Mouse (Mus musculus): ENCODE measurements around the gene 4930426L09Rik. TPM values are rescaled to one million over a fixed set of nuclear protein-coding genes. Genes with fewer than 3 reads are reported as not detected.

4930426L09Rik gene
- polyA plus RNA-seq, 1 experiment from 2014 or later: 0.53 TPM

- Histone ChIP-seq H3K27me3 (ENCODE audit: control insufficient read depth, insufficient read depth, low read depth, low read length) (no peaks in the 10 kb centered on the region), H3K36me3 (ENCODE audit: control insufficient read depth, insufficient read depth, low read length) (no peaks in the 10 kb centered on the region), H3K4me1 (ENCODE audit: control insufficient read depth, insufficient read depth, low read length) (no peaks in the 10 kb centered on the region), H3K4me3 (ENCODE audit: low read depth, low read length) (no peak overlapping the region), H3K9me3 (replicated peaks; ENCODE audit: control insufficient read depth, low read length, poor library complexity, severe bottlenecking) (no peaks in the 10 kb centered on the region), H3K9ac (ENCODE audit: low read depth, low read length) (no peak overlapping the region), H3K27ac (ENCODE audit: low read length) (no peak overlapping the region), H3K4me2 (ENCODE audit: low read length) (no peak overlapping the region)
- WGBS: 89% methylated on average over 6 of the region's 6 CpGs
- ATAC-seq: no peak
Observed at GRCm38 (mm10) chr2:19011443-19011842, 13.3 kb downstream of the 4930426L09Rik start.

GRCm38 (mm10) chr2:19016348-19016747, 18.2 kb downstream of the 4930426L09Rik start:
- Histone ChIP-seq H3K27ac (ENCODE audit: low read length) (no peak overlapping the region), H3K4me2 (ENCODE audit: low read length) (no peak overlapping the region), H3K9ac (ENCODE audit: low read depth, low read length) (no peak overlapping the region), H3K4me3 (ENCODE audit: low read depth, low read length) (no peak overlapping the region), H3K4me1 (ENCODE audit: control insufficient read depth, insufficient read depth, low read length) (no peaks in the 10 kb centered on the region), H3K36me3 (ENCODE audit: control insufficient read depth, insufficient read depth, low read length) (no peaks in the 10 kb centered on the region), H3K27me3 (ENCODE audit: control insufficient read depth, insufficient read depth, low read depth, low read length) (no peaks in the 10 kb centered on the region), H3K9me3 (replicated peaks; ENCODE audit: control insufficient read depth, low read length, poor library complexity, severe bottlenecking) (no peaks in the 10 kb centered on the region)
- WGBS: 93% methylated on average over 5 of the region's 5 CpGs
- no peak for ATAC-seq

- Histone ChIP-seq H3K4me1 (ENCODE audit: control insufficient read depth, insufficient read depth, low read length) (no peaks in the 10 kb centered on the region), H3K9me3 (replicated peaks; ENCODE audit: control insufficient read depth, low read length, poor library complexity, severe bottlenecking) (no peaks in the 10 kb centered on the region), H3K4me2 (ENCODE audit: low read length) (no peak overlapping the region), H3K9ac (ENCODE audit: low read depth, low read length) (no peak overlapping the region), H3K27ac (ENCODE audit: low read length) (no peak overlapping the region), H3K36me3 (ENCODE audit: control insufficient read depth, insufficient read depth, low read length) (no peaks in the 10 kb centered on the region), H3K27me3 (ENCODE audit: control insufficient read depth, insufficient read depth, low read depth, low read length) (no peaks in the 10 kb centered on the region), H3K4me3 (ENCODE audit: low read depth, low read length) (no peak overlapping the region)
- ATAC-seq: no peak
- WGBS: 91% methylated on average over 1 of the region's 1 CpGs
Observed at GRCm38 (mm10) chr2:19016839-19017238, 18.7 kb downstream of the 4930426L09Rik start.

GRCm38 (mm10) chr2:19018034-19018433, 19.9 kb downstream of the 4930426L09Rik start:
- no peaks in the 10 kb centered on the region for H3K4me1 ChIP-seq (ENCODE audit: control insufficient read depth, insufficient read depth, low read length)

GRCm38 (mm10) chr2:19024807-19025206, 26.7 kb downstream of the 4930426L09Rik start:
- Histone ChIP-seq H3K4me2 (ENCODE audit: low read length) (no peak overlapping the region), H3K9ac (ENCODE audit: low read depth, low read length) (no peak overlapping the region), H3K4me3 (ENCODE audit: low read depth, low read length) (no peak overlapping the region), H3K9me3 (replicated peaks; ENCODE audit: control insufficient read depth, low read length, poor library complexity, severe bottlenecking) (no peaks in the 10 kb centered on the region), H3K27ac (ENCODE audit: low read length) (no peak overlapping the region), H3K4me1 (ENCODE audit: control insufficient read depth, insufficient read depth, low read length) (no peaks in the 10 kb centered on the region), H3K36me3 (ENCODE audit: control insufficient read depth, insufficient read depth, low read length) (no peaks in the 10 kb centered on the region), H3K27me3 (ENCODE audit: control insufficient read depth, insufficient read depth, low read depth, low read length) (no peaks in the 10 kb centered on the region)
- 80% methylated on average over 2 of the region's 2 CpGs for WGBS
- ATAC-seq: no peak

More at GRCm38 (mm10) chr2:19018034-19018433, 19.9 kb downstream of the 4930426L09Rik start:
- H3K27ac ChIP-seq (ENCODE audit: low read length): no peak overlapping the region
- no peaks in the 10 kb centered on the region for H3K9me3 ChIP-seq (replicated peaks; ENCODE audit: control insufficient read depth, low read length, poor library complexity, severe bottlenecking)
- no peaks in the 10 kb centered on the region for H3K36me3 ChIP-seq (ENCODE audit: control insufficient read depth, insufficient read depth, low read length)
- no peak overlapping the region for H3K4me2 ChIP-seq (ENCODE audit: low read length)
- no peak for ATAC-seq
- no peak overlapping the region for H3K4me3 ChIP-seq (ENCODE audit: low read depth, low read length)
- H3K27me3 ChIP-seq (ENCODE audit: control insufficient read depth, insufficient read depth, low read depth, low read length): no peaks in the 10 kb centered on the region
- 77% methylated on average over 2 of the region's 2 CpGs for WGBS
- H3K9ac ChIP-seq (ENCODE audit: low read depth, low read length): no peak overlapping the region

GRCm38 (mm10) chr2:19037430-19037829, 39.3 kb downstream of the 4930426L09Rik start:
- Histone ChIP-seq H3K27ac (ENCODE audit: low read length) (no peak overlapping the region), H3K27me3 (ENCODE audit: control insufficient read depth, insufficient read depth, low read depth, low read length) (no peaks in the 10 kb centered on the region), H3K4me3 (ENCODE audit: low read depth, low read length) (no peak overlapping the region), H3K9ac (ENCODE audit: low read depth, low read length) (no peak overlapping the region), H3K9me3 (replicated peaks; ENCODE audit: control insufficient read depth, low read length, poor library complexity, severe bottlenecking) (no peaks in the 10 kb centered on the region), H3K36me3 (ENCODE audit: control insufficient read depth, insufficient read depth, low read length) (no peaks in the 10 kb centered on the region), H3K4me2 (ENCODE audit: low read length) (no peak overlapping the region), H3K4me1 (ENCODE audit: control insufficient read depth, insufficient read depth, low read length) (no peaks in the 10 kb centered on the region)
- no peak for ATAC-seq
- WGBS: 86% methylated on average over 4 of the region's 4 CpGs

- H3K9me3 ChIP-seq (replicated peaks; ENCODE audit: control insufficient read depth, low read length, poor library complexity, severe bottlenecking): no peaks in the 10 kb centered on the region
- 77% methylated on average over 4 of the region's 4 CpGs for WGBS
- H3K9ac ChIP-seq (ENCODE audit: low read depth, low read length): no peak overlapping the region
- H3K27ac ChIP-seq (ENCODE audit: low read length): no peak overlapping the region
- no peaks in the 10 kb centered on the region for H3K27me3 ChIP-seq (ENCODE audit: control insufficient read depth, insufficient read depth, low read depth, low read length)
- no peak overlapping the region for H3K4me3 ChIP-seq (ENCODE audit: low read depth, low read length)
- H3K36me3 ChIP-seq (ENCODE audit: control insufficient read depth, insufficient read depth, low read length): no peaks in the 10 kb centered on the region
- no peaks in the 10 kb centered on the region for H3K4me1 ChIP-seq (ENCODE audit: control insufficient read depth, insufficient read depth, low read length)
- no peak overlapping the region for H3K4me2 ChIP-seq (ENCODE audit: low read length)
- no peak for ATAC-seq
Observed at GRCm38 (mm10) chr2:19037907-19038570, 39.9 kb downstream of the 4930426L09Rik start.

- no peak overlapping the region for H3K4me2 ChIP-seq (ENCODE audit: low read length)
- WGBS: 90% methylated on average over 1 of the region's 1 CpGs
Observed at GRCm38 (mm10) chr2:19048225-19048624, 50.1 kb downstream of the 4930426L09Rik start.

GRCm38 (mm10) chr2:19049341-19049740, 51.2 kb downstream of the 4930426L09Rik start:
- no peaks in the 10 kb centered on the region for H3K4me1 ChIP-seq (ENCODE audit: control insufficient read depth, insufficient read depth, low read length)
- H3K36me3 ChIP-seq (ENCODE audit: control insufficient read depth, insufficient read depth, low read length): no peaks in the 10 kb centered on the region
- H3K4me2 ChIP-seq (ENCODE audit: low read length): no peak overlapping the region
- ATAC-seq: no peak
- H3K27me3 ChIP-seq (ENCODE audit: control insufficient read depth, insufficient read depth, low read depth, low read length): no peaks in the 10 kb centered on the region
- no peaks in the 10 kb centered on the region for H3K9me3 ChIP-seq (replicated peaks; ENCODE audit: control insufficient read depth, low read length, poor library complexity, severe bottlenecking)
- WGBS: 97% methylated on average over 1 of the region's 1 CpGs
- no peak overlapping the region for H3K9ac ChIP-seq (ENCODE audit: low read depth, low read length)
- H3K4me3 ChIP-seq (ENCODE audit: low read depth, low read length): no peak overlapping the region
- no peak overlapping the region for H3K27ac ChIP-seq (ENCODE audit: low read length)

More at GRCm38 (mm10) chr2:19048225-19048624, 50.1 kb downstream of the 4930426L09Rik start:
- no peaks in the 10 kb centered on the region for H3K36me3 ChIP-seq (ENCODE audit: control insufficient read depth, insufficient read depth, low read length)
- H3K9ac ChIP-seq (ENCODE audit: low read depth, low read length): no peak overlapping the region
- H3K4me3 ChIP-seq (ENCODE audit: low read depth, low read length): no peak overlapping the region
- H3K9me3 ChIP-seq (replicated peaks; ENCODE audit: control insufficient read depth, low read length, poor library complexity, severe bottlenecking): no peaks in the 10 kb centered on the region
- no peaks in the 10 kb centered on the region for H3K4me1 ChIP-seq (ENCODE audit: control insufficient read depth, insufficient read depth, low read length)
- no peak for ATAC-seq
- no peak overlapping the region for H3K27ac ChIP-seq (ENCODE audit: low read length)
- no peaks in the 10 kb centered on the region for H3K27me3 ChIP-seq (ENCODE audit: control insufficient read depth, insufficient read depth, low read depth, low read length)

Measured in midbrain, embryonic 16.5 days (tissue).